ENCODE assay signal across 23 mouse cellular contexts in the genomic region with DNA sequence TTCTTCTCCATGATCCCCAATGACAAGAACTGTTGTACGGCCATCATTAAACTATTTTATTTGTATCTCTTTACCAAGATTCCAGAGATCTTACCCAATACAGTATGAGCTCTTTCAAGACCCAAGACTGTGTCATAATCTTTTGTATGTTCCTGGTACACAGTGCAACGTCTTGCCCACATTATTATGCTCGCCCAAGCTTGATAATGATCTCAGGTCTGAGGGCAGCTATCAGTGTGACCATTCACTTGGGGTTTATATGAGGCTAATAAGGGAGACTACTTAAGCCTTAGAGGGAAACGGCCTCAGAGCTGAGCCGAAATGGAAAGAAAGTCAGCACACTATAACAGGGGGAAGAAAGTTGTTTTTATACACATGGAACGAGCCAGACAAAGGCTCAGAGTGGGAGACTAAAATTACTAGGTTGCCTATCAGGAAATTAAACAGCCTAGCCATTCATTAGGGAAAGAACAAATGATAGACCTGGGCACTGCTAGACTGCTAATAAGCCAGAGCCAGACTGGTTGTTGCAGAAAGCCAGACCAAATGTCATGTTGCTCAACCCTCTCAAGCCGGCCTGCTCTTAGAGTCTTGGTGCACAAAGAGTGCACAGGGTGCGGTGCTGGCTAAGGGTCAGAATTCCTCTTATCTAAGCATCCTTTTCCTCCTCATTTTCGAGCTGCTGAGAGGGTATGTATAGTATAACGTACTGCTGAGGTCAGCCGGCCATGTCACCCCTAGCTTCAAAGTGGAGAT. TPM values are rescaled to one million over a fixed set of nuclear protein-coding genes. Genes with fewer than 3 reads are reported as not detected.
DNase-seq lines count a peak whose midpoint lies in the region; ATAC-seq lines count a peak whose summit lies in the region.
"Had no signal": no experiment of that assay in that cellular context is flagged by ENCODE, and none has a peak within 500 bp of the region (broad histone marks: within the 10 kb centered on the region; RNA-seq: fewer than 3 reads in every experiment).

No protein-coding gene starts in this region.

- H3K4me3 ChIP-seq in hindbrain, embryonic 15.5 days: no peak overlapping the region
- H3K4me3 ChIP-seq in hindbrain, embryonic 10.5 days: no peak overlapping the region
- H3K4me3 ChIP-seq: embryonic facial prominence, embryonic 15.5 days; erythroblast, embryonic 14.5 days; heart, embryonic 10.5 days; hindbrain, embryonic 13.5 days had no signal

- H3K36me3 ChIP-seq in hindbrain, embryonic 15.5 days: no peaks in the 10 kb centered on the region
- H3K36me3 ChIP-seq in hindbrain, embryonic 10.5 days: no peaks in the 10 kb centered on the region
- H3K36me3 ChIP-seq: embryonic facial prominence, embryonic 15.5 days; heart, embryonic 10.5 days; hindbrain, embryonic 13.5 days had no signal

- H3K9me3 ChIP-seq in hindbrain, embryonic 15.5 days: no peaks in the 10 kb centered on the region
- no peaks in the 10 kb centered on the region for H3K9me3 ChIP-seq in hindbrain, embryonic 10.5 days
- H3K9me3 ChIP-seq: embryonic facial prominence, embryonic 15.5 days; heart, embryonic 10.5 days; hindbrain, embryonic 13.5 days had no signal

- H3K4me1 ChIP-seq in hindbrain, embryonic 15.5 days (replicated peaks): peaks cover 28% of the 10 kb centered on the region; the same call in 1 of the 2 replicates
- peaks cover 3% of the 10 kb centered on the region; the same call in 1 of the 2 replicates for H3K4me1 ChIP-seq in hindbrain, embryonic 10.5 days (replicated peaks)

- H3K4me2 ChIP-seq in hindbrain, embryonic 15.5 days: no peak overlapping the region
- H3K4me2 ChIP-seq: embryonic facial prominence, embryonic 15.5 days; hindbrain, embryonic 13.5 days had no signal

- H3K9ac ChIP-seq in hindbrain, embryonic 15.5 days: no peak overlapping the region
- H3K9ac ChIP-seq: embryonic facial prominence, embryonic 15.5 days; hindbrain, embryonic 13.5 days had no signal

- H3K27me3 ChIP-seq in hindbrain, embryonic 15.5 days: no peaks in the 10 kb centered on the region
- H3K27me3 ChIP-seq in hindbrain, embryonic 10.5 days (ENCODE audit: insufficient read depth, poor library complexity, severe bottlenecking): no peaks in the 10 kb centered on the region
- H3K27me3 ChIP-seq: CH12.LX; embryonic facial prominence, embryonic 15.5 days; hindbrain, embryonic 13.5 days had no signal

- no peak overlapping the region for H3K27ac ChIP-seq in hindbrain, embryonic 15.5 days (replicated peaks)
- H3K27ac ChIP-seq in hindbrain, embryonic 10.5 days: no peak overlapping the region
- H3K27ac ChIP-seq: embryonic facial prominence, embryonic 15.5 days; heart, embryonic 10.5 days; hindbrain, embryonic 13.5 days had no signal

- WGBS in hindbrain, embryonic 15.5 days: 74% methylated on average over 11 of the region's 11 CpGs
- 87% methylated on average over 11 of the region's 11 CpGs for WGBS in hindbrain, embryonic 10.5 days

- DNase-seq in adrenal gland, postnatal 14 days: peak; percentile 21
- DNase-seq in adrenal gland, adult 8-10 months: no peak
- DNase-seq in hindbrain, embryonic 10.5 days (ENCODE audit: low spot score): no peak
- DNase-seq in 416B (ENCODE audit: low read depth): peak; percentile 69
- peak; percentile 40 for DNase-seq in brain, adult 2 months (ENCODE audit: low read depth, low spot score)
- DNase-seq in MN1 (ENCODE audit: low spot score): no peak
- no peak for DNase-seq in lung, adult 18-20 months
- DNase-seq: cerebellum, adult 18-20 months; cerebellum, postnatal 10 days; embryo, embryonic 11 days; gastrocnemius, postnatal 36 days; heart, adult 18-20 months; heart, postnatal 10 days; heart, postnatal 4 days; kidney, adult 8-10 months had no signal

- 0 out of 2 replicates have a peak, but pooled peaks have one; percentile 21 for ATAC-seq in hindbrain, embryonic 15.5 days (ENCODE audit: low FRiP score, low read depth)
- ATAC-seq: inflammation-experienced regulatory T-cells, adult 6 months; intestine, postnatal 0 days had no signal

RNA-seq across cellular contexts. Expression of a gene that starts 47.7 kb away (rescaled TPM):
- 0.96 and 2.6 TPM in 2 replicates for total RNA-seq in adrenal gland, postnatal 14 days (2021)
- 1 to 10 TPM; 1.5 to 3.0 (median 2.2) TPM for total RNA-seq in adrenal gland, adult 8-10 months (2022)
- 77.9 and 81.6 TPM in 2 replicates for polyA plus RNA-seq in hindbrain, embryonic 15.5 days (2015; fragmentation: Nextera tagmentation; extraction: Ambion mirVana)
- 13.3 and 20.6 TPM in 2 replicates for polyA plus RNA-seq in hindbrain, embryonic 10.5 days (2016; fragmentation: Nextera tagmentation; extraction: Ambion mirVana)
- polyA plus RNA-seq: erythroblast, embryonic 14.5 days had no signal

Comparison
In these comparisons a context has a peak if more than half of its experiments do, and no peak if none do; other contexts are left out.
1. DNase-seq: peak in adrenal gland, postnatal 14 days (single experiment), 416B (single experiment) and brain, adult 2 months (single experiment); none in adrenal gland, adult 8-10 months (single experiment), hindbrain, embryonic 10.5 days (single experiment), MN1 (single experiment) and lung, adult 18-20 months (0 of 2).